Mouse (Mus musculus) stomach, postnatal 0 days (tissue): ENCODE data around the gene Ttc29.

Source experiments
- CTCF ChIP-seq: IDR thresholded peaks from 2 replicates; pipeline ENCODE4 v1.5.1; 2016; ENCODE audit warnings: antibody characterized with exemption, low read depth, mild to moderate bottlenecking, moderate library complexity
- EP300 ChIP-seq: optimal IDR thresholded peaks from 2 replicates; pipeline ENCODE3; 2016; ENCODE audit warnings: antibody characterized with exemption

- TF ChIP-seq CTCF (no peak), EP300 (no peak)
These were observed 41.7 kb upstream of the Ttc29 start for GRCm38 (mm10) chr8:78171351-78171750.
